Mouse (Mus musculus): Measurements from ENCODE around the gene Osbpl7. TPM values are rescaled to one million over a fixed set of nuclear protein-coding genes. Genes with fewer than 3 reads are reported as not detected.

Gene Osbpl7
- polyA plus RNA-seq, 1 experiment from 2014 or later, result 8.9 TPM

DNA sequence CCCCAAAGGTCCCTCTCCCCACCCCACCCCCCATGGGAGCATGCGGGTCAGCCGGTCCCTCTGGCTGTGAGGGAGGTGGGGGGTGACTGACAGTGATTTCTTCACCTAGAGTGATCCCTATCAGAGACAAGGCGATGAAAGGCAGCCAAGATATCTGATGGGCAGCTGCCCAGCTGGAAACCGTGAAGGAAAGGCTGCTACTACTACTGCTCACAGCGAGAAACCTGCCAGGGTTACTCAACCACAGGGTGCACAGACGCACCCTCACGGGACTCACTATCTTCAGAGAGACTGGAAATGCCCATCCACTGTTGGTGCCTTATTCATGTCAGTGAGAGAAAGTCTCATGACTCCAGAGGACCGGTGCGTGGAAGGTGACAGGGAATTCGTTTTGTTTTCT lies 25.5 kb upstream of the Osbpl7 start:
- H3K4me2 ChIP-seq, result no peak overlapping the region
- peaks cover 34% of the 10 kb centered on the region for H3K4me1 ChIP-seq
- 45% methylated on average over 10 of the region's 10 CpGs for WGBS

GRCm38 (mm10) chr11:97025721-97026344 lies 24.6 kb upstream of the Osbpl7 start:
- 5% methylated on average over 17 of the region's 17 CpGs for WGBS
- Histone ChIP-seq H3K4me3 (peak overlapping the region; percentile 32), H3K9me3 (no peaks in the 10 kb centered on the region), H3K4me2 (peak overlapping the region; percentile 54), H3K36me3 (no peaks in the 10 kb centered on the region), H3K27ac (peak overlapping the region; percentile 70), H3K27me3 (peaks cover 43% of the 10 kb centered on the region), H3K9ac (peak overlapping the region; percentile 31; the same call in 1 of the 2 replicates), H3K4me1 (peaks cover 43% of the 10 kb centered on the region)
- peak; percentile 52 for ATAC-seq (ENCODE audit: insufficient number of reproducible peaks, low FRiP score, low TSS enrichment, low read depth)

More for the DNA sequence above, 25.5 kb upstream of the Osbpl7 start:
- Histone ChIP-seq H3K4me3 (no peak overlapping the region), H3K9me3 (no peaks in the 10 kb centered on the region), H3K36me3 (no peaks in the 10 kb centered on the region), H3K27ac (no peak overlapping the region), H3K27me3 (peaks cover 51% of the 10 kb centered on the region), H3K9ac (no peak overlapping the region)
- no peak for ATAC-seq (ENCODE audit: insufficient number of reproducible peaks, low FRiP score, low TSS enrichment, low read depth)

DNA sequence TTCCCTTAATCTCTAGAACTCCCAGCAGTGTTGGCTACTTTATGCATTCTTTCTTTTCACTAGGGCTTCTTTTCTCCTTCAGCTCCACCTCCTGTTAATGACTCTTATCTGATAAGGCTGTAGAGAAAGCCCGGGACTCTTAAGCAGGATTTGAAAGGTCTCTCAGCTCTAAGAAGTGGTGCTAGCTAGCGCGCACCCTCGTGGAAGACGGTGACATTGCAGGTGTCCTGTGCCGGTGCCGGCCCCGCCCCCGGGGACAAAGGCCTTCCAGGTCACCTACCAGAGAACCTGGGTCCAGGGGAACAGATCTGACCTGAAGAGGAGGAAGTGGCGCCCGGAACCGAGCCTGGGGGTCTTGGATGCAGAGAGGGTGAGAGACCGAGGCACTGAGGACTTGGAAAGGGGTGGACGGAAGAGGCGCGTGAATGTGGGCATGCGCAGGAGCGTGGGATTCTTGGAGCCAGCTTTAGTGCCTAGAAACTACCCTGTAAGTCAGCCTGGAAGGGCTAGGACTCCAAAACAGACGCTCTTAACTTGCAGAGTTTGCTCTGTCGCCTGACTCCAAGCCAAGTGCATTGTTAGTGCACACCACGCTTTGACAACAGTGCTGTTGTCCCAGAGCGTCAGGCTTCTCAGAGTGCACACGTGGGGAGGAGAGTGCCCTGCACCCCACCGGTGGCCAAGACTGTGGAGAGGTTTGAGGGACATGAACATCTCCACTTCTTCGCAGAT lies 20.6 kb upstream of the Osbpl7 start, which contains the start of gene Scrn2:
Gene Scrn2, plus strand, starts transcription at position 253 of the 732 bp plus-strand sequence.
- Histone ChIP-seq H3K4me3 (peak within 1 kb of the TSS; percentile 71), H3K4me2 (peak within 1 kb of the TSS; percentile 79), H3K36me3 (peaks cover 17% of the 10 kb centered on the region), H3K9ac (peak within 1 kb of the TSS; percentile 75), H3K9me3 (no peaks in the 10 kb centered on the region), H3K27me3 (peaks cover 3% of the 10 kb centered on the region; the same call in 1 of the 2 replicates), H3K27ac (peak within 1 kb of the TSS; percentile 79), H3K4me1 (peaks cover 24% of the 10 kb centered on the region)
- 2% methylated on average over 25 of the region's 25 CpGs for WGBS
- ATAC-seq (ENCODE audit: insufficient number of reproducible peaks, low FRiP score, low TSS enrichment, low read depth), result peak; percentile 59; the same call in 1 of the 2 replicates

DNA sequence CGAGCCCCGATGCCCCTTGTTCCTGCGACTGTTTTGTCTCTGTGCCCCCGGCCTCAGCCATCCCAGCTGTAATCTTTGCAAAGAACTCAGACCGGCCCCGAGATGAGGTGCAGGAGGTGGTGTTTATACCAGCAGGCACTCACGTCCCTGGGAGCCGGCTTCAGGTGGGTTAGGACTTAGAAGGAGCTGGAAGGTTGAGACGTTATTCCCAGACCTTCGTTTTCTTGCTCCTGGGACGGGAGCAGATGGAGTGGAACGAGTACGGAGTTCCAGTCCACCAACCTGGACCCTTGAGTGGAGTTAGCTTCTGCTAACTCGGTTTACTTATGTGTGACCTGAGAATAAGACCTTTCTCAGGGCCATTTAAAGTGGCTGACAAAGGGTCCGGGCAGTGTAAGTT lies 20.0 kb upstream of the Osbpl7 start:
- no peak for ATAC-seq (ENCODE audit: insufficient number of reproducible peaks, low FRiP score, low TSS enrichment, low read depth)
- H3K4me3 ChIP-seq, result peak overlapping the region; percentile 71
- H3K36me3 ChIP-seq, result peaks cover 17% of the 10 kb centered on the region
- H3K9me3 ChIP-seq, result no peaks in the 10 kb centered on the region
- H3K27ac ChIP-seq, result peak overlapping the region; percentile 79
- peak overlapping the region; percentile 75 for H3K9ac ChIP-seq
- no peaks in the 10 kb centered on the region for H3K27me3 ChIP-seq
- WGBS, result 16% methylated on average over 15 of the region's 15 CpGs
- H3K4me2 ChIP-seq, result peak overlapping the region; percentile 79
- H3K4me1 ChIP-seq, result peaks cover 19% of the 10 kb centered on the region

DNA sequence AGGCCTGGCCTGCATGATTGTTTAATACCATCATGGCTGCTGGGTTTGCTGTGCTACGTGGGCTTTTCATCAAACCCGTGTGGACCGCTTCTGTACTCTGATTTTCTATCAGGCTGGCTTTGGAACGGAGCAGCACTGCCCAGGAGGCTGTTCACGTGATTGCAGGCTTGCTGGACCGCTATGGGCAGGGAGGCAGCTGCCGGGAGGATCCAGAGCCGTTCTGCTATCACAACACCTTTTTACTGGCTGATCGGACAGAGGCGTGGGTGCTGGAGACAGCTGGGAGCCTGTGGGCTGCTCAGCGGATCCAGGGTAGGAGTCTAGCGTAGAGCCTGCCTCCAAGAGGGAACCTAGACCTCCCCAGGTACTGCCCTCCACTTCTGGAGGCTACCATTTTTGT lies 18.5 kb upstream of the Osbpl7 start:
- ATAC-seq (ENCODE audit: insufficient number of reproducible peaks, low FRiP score, low TSS enrichment, low read depth), result no peak
- H3K9ac ChIP-seq, result no peak overlapping the region
- 87% methylated on average over 12 of the region's 12 CpGs for WGBS

DNA sequence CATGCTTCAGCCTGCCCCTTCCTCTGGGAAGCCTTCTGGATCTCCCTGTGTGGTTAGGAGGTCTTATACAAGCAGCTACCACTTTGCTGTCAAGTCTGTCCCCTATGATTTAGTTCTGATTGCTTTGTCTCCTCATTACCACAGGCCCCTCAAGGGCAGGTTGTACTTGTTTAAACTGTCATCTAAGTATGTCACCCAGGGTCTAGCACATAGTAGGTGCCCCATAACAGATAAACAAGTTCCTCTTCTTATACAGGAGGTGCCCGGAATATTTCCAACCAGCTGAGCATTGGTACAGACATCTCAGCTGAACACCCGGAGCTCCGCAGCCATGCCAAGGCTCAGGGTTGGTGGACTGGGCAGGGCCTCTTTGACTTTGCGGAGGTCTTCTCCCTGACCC lies 17.9 kb upstream of the Osbpl7 start:
- H3K4me1 ChIP-seq, result peaks cover 11% of the 10 kb centered on the region
- no peak overlapping the region for H3K27ac ChIP-seq
- peaks cover 17% of the 10 kb centered on the region for H3K36me3 ChIP-seq
- no peak for ATAC-seq (ENCODE audit: insufficient number of reproducible peaks, low FRiP score, low TSS enrichment, low read depth)
- no peak overlapping the region for H3K9ac ChIP-seq
- no peak overlapping the region for H3K4me3 ChIP-seq
- H3K9me3 ChIP-seq, result no peaks in the 10 kb centered on the region
- no peak overlapping the region for H3K4me2 ChIP-seq
- no peaks in the 10 kb centered on the region for H3K27me3 ChIP-seq
- 93% methylated on average over 4 of the region's 4 CpGs for WGBS

More for the DNA sequence above, 18.5 kb upstream of the Osbpl7 start:
- no peak overlapping the region for H3K4me2 ChIP-seq
- peaks cover 11% of the 10 kb centered on the region for H3K4me1 ChIP-seq
- H3K9me3 ChIP-seq, result no peaks in the 10 kb centered on the region
- no peak overlapping the region for H3K27ac ChIP-seq
- H3K27me3 ChIP-seq, result no peaks in the 10 kb centered on the region
- no peak overlapping the region for H3K4me3 ChIP-seq
- H3K36me3 ChIP-seq, result peaks cover 17% of the 10 kb centered on the region

GRCm38 (mm10) chr11:97033781-97034180 lies 16.6 kb upstream of the Osbpl7 start:
- Histone ChIP-seq H3K9me3 (no peaks in the 10 kb centered on the region), H3K4me2 (no peak overlapping the region), H3K36me3 (peaks cover 17% of the 10 kb centered on the region), H3K4me3 (no peak overlapping the region), H3K9ac (no peak overlapping the region), H3K4me1 (peaks cover 11% of the 10 kb centered on the region), H3K27ac (no peak overlapping the region), H3K27me3 (no peaks in the 10 kb centered on the region)
- no peak for ATAC-seq (ENCODE audit: insufficient number of reproducible peaks, low FRiP score, low TSS enrichment, low read depth)
- 90% methylated on average over 4 of the region's 4 CpGs for WGBS

GRCm38 (mm10) chr11:97036141-97036540 lies 14.3 kb upstream of the Osbpl7 start:
- Histone ChIP-seq H3K36me3 (peaks cover 17% of the 10 kb centered on the region), H3K27me3 (no peaks in the 10 kb centered on the region), H3K27ac (no peak overlapping the region), H3K4me1 (peaks cover 6% of the 10 kb centered on the region), H3K9ac (no peak overlapping the region), H3K4me3 (no peak overlapping the region), H3K9me3 (no peaks in the 10 kb centered on the region), H3K4me2 (no peak overlapping the region)
- ATAC-seq (ENCODE audit: insufficient number of reproducible peaks, low FRiP score, low TSS enrichment, low read depth), result no peak
- WGBS, result 80% methylated on average over 5 of the region's 5 CpGs

DNA sequence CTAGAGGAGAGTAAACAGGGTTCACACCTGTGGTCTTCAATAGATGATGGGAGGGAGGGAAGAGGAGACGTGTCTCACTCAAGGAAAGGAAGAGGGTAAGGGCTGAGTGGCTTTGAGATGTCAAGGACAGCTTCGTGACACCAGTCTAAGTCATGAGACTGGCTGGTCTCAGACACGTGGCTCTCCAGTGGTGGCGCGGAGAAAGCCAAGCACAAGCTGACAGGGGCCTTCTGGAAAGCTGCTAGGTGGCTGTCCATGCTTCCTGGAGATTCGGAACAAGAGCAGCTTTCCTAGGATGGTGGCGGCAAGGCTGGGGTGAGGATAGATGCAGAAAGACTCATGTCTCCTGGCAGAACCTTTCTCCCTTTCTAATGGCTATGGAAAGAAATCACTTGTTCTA lies 11.5 kb upstream of the Osbpl7 start:
- Histone ChIP-seq H3K36me3 (0 out of 2 replicates have a peak, but pooled peaks cover under 1% of the 10 kb centered on the region), H3K27me3 (no peaks in the 10 kb centered on the region), H3K4me2 (no peak overlapping the region), H3K9ac (no peak overlapping the region), H3K27ac (no peak overlapping the region), H3K4me1 (peaks cover 17% of the 10 kb centered on the region), H3K9me3 (no peaks in the 10 kb centered on the region), H3K4me3 (no peak overlapping the region)
- no peak for ATAC-seq (ENCODE audit: insufficient number of reproducible peaks, low FRiP score, low TSS enrichment, low read depth)
- WGBS, result 67% methylated on average over 7 of the region's 7 CpGs

GRCm38 (mm10) chr11:97040301-97041021 lies 10.0 kb upstream of the Osbpl7 start:
- Histone ChIP-seq H3K27me3 (no peaks in the 10 kb centered on the region), H3K4me3 (peak overlapping the region; percentile 90), H3K27ac (no peak overlapping the region), H3K9ac (no peak overlapping the region), H3K4me2 (peak overlapping the region; percentile 85), H3K36me3 (peaks cover 10% of the 10 kb centered on the region), H3K4me1 (peaks cover 17% of the 10 kb centered on the region), H3K9me3 (no peaks in the 10 kb centered on the region)
- ATAC-seq (ENCODE audit: insufficient number of reproducible peaks, low FRiP score, low TSS enrichment, low read depth), result no peak
- WGBS, result 48% methylated on average over 12 of the region's 12 CpGs

DNA sequence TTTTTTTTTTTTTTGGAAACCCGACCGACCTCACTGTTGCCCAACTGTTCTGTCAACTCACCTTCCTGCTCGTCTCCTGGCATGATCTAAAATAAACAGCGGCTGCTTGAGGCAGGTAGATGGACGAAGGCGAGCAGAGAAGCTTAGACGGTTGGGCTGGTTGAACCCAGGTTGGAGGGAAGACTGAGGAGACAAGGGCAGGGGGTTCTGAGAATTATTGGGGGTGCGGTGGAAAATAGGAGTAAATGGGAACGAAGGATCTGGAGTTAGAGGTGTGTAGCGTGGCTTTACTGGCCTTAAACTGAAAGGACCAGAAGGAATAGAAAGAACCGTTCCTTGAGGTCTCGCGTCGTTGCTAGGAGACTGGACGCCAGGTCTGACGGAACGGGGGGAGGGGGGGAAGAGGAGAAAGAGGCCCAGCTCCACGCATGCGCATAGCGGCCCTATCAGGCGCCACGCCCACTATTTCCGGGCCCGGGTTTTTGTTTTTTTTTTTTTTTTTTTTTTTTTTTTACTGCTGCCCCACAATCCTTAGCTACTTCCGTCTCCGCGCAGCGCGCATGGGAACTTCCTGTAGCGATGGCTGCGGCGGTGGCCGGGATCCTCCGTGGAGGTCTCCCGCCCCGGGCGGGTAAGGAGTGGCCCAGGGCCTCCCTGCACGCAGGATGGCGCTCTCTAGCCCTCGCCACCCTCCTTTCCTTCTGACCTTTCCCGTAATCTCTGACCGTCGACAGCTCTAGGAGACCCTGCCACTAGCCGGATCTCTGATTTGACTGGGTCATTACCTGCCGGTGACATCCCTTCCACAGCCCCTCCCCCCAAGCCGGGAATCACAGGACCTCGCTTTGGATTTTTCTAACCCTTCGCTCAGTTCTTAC lies 9.2 kb upstream of the Osbpl7 start, which contains the start of the genes Lrrc46 and Mrpl10:
Gene Lrrc46, minus strand, starts transcription at position 386 of the 878 bp plus-strand sequence.
Gene Mrpl10, plus strand, starts transcription at position 539 of the 878 bp plus-strand sequence.
- peak within 1 kb of the TSS; percentile 90 for H3K4me3 ChIP-seq
- H3K9me3 ChIP-seq, result no peaks in the 10 kb centered on the region
- H3K27ac ChIP-seq, result peak within 1 kb of the TSS; percentile 57
- no peaks in the 10 kb centered on the region for H3K27me3 ChIP-seq
- peak within 1 kb of the TSS; percentile 85 for H3K9ac ChIP-seq
- H3K4me2 ChIP-seq, result peak within 1 kb of the TSS; percentile 85
- WGBS, result under 1% methylated on average over 42 of the region's 48 CpGs
- H3K4me1 ChIP-seq, result peaks cover 17% of the 10 kb centered on the region
- ATAC-seq (ENCODE audit: insufficient number of reproducible peaks, low FRiP score, low TSS enrichment, low read depth), result peak; percentile 86
- H3K36me3 ChIP-seq, result peaks cover 15% of the 10 kb centered on the region
